Mouse (Mus musculus): Measurements from ENCODE around the gene Slc38a3. TPM values are rescaled to one million over a fixed set of nuclear protein-coding genes. Genes with fewer than 3 reads are reported as not detected.

Gene Slc38a3
- polyA plus RNA-seq, 1 experiment from 2014 or later = 2.8 TPM

GRCm38 (mm10) chr9:107601275-107601674 is 68.1 kb downstream of the Slc38a3 start:
- Histone ChIP-seq H3K4me1 (ENCODE audit: control insufficient read depth, insufficient read depth, low read length) (peaks cover 34% of the 10 kb centered on the region), H3K4me3 (ENCODE audit: low read depth, low read length) (no peak overlapping the region), H3K9me3 (replicated peaks; ENCODE audit: control insufficient read depth, low read length) (no peaks in the 10 kb centered on the region), H3K27me3 (ENCODE audit: control insufficient read depth, insufficient read depth, low read length) (peaks cover 38% of the 10 kb centered on the region), H3K36me3 (ENCODE audit: control insufficient read depth, insufficient read depth, low read length) (no peaks in the 10 kb centered on the region), H3K27ac (ENCODE audit: low read depth, low read length) (no peak overlapping the region), H3K4me2 (no peak overlapping the region), H3K9ac (ENCODE audit: low read depth, low read length) (no peak overlapping the region)
- ATAC-seq (replicated peaks; ENCODE audit: insufficient number of reproducible peaks, low FRiP score, low TSS enrichment) = no peak
- 84% methylated on average over 11 of the region's 11 CpGs for WGBS (ENCODE audit: insufficient replicate concordance)

GRCm38 (mm10) chr9:107600745-107601144 is 68.6 kb downstream of the Slc38a3 start:
- 73% methylated on average over 12 of the region's 12 CpGs for WGBS (ENCODE audit: insufficient replicate concordance)
- ATAC-seq (replicated peaks; ENCODE audit: insufficient number of reproducible peaks, low FRiP score, low TSS enrichment) = no peak
- H3K36me3 ChIP-seq (ENCODE audit: control insufficient read depth, insufficient read depth, low read length) = no peaks in the 10 kb centered on the region
- no peak overlapping the region for H3K27ac ChIP-seq (ENCODE audit: low read depth, low read length)
- peaks cover 39% of the 10 kb centered on the region for H3K4me1 ChIP-seq (ENCODE audit: control insufficient read depth, insufficient read depth, low read length)
- no peaks in the 10 kb centered on the region for H3K9me3 ChIP-seq (replicated peaks; ENCODE audit: control insufficient read depth, low read length)
- H3K4me2 ChIP-seq = no peak overlapping the region
- no peak overlapping the region for H3K4me3 ChIP-seq (ENCODE audit: low read depth, low read length)
- H3K9ac ChIP-seq (ENCODE audit: low read depth, low read length) = no peak overlapping the region
- H3K27me3 ChIP-seq (ENCODE audit: control insufficient read depth, insufficient read depth, low read length) = peaks cover 36% of the 10 kb centered on the region

Other genes with a start within 250 kb of the Slc38a3 start
- 37.0 and 40.6 TPM in 2 replicates for gene Tmem115, start 135.6 kb downstream of the Slc38a3 start, polyA plus RNA-seq (2014; fragmentation: Nextera tagmentation; extraction: Ambion mirVana)
- 16.6 and 21.9 TPM in 2 replicates for gene Cyb561d2, start 127.3 kb downstream of the Slc38a3 start, polyA plus RNA-seq (2014; fragmentation: Nextera tagmentation; extraction: Ambion mirVana)
- 26.8 TPM in 2 replicates for gene Nprl2, start 127.3 kb downstream of the Slc38a3 start, polyA plus RNA-seq (2014; fragmentation: Nextera tagmentation; extraction: Ambion mirVana)
- not detected in 2 replicates for gene Zmynd10, start 122.2 kb downstream of the Slc38a3 start, polyA plus RNA-seq (2014; fragmentation: Nextera tagmentation; extraction: Ambion mirVana)
- gene Rassf1, start 118.0 kb downstream of the Slc38a3 start, polyA plus RNA-seq (2014; fragmentation: Nextera tagmentation; extraction: Ambion mirVana) = 38.9 and 45.7 TPM in 2 replicates
- 60.4 and 63.3 TPM in 2 replicates for gene Tusc2, start 106.3 kb downstream of the Slc38a3 start, polyA plus RNA-seq (2014; fragmentation: Nextera tagmentation; extraction: Ambion mirVana)
- gene Hyal2, start 101.6 kb downstream of the Slc38a3 start, polyA plus RNA-seq (2014; fragmentation: Nextera tagmentation; extraction: Ambion mirVana) = 105 and 117 TPM in 2 replicates
- gene Hyal1, start 92.6 kb downstream of the Slc38a3 start, polyA plus RNA-seq (2014; fragmentation: Nextera tagmentation; extraction: Ambion mirVana) = 3.4 and 3.5 TPM in 2 replicates
- 12.2 and 15.2 TPM in 2 replicates for gene Naa80, start 90.6 kb downstream of the Slc38a3 start, polyA plus RNA-seq (2014; fragmentation: Nextera tagmentation; extraction: Ambion mirVana)
- 0.14 and 0.33 TPM in 2 replicates for gene Hyal3, start 88.7 kb downstream of the Slc38a3 start, polyA plus RNA-seq (2014; fragmentation: Nextera tagmentation; extraction: Ambion mirVana)
- gene Ifrd2, start 81.9 kb downstream of the Slc38a3 start, polyA plus RNA-seq (2014; fragmentation: Nextera tagmentation; extraction: Ambion mirVana) = 57.5 and 59.1 TPM in 2 replicates
- 5.1 and 5.3 TPM in 2 replicates for gene Sema3b, start 60.3 kb downstream of the Slc38a3 start, polyA plus RNA-seq (2014; fragmentation: Nextera tagmentation; extraction: Ambion mirVana)
- gene Gnai2, start 34.2 kb downstream of the Slc38a3 start, polyA plus RNA-seq (2014; fragmentation: Nextera tagmentation; extraction: Ambion mirVana) = 308 and 316 TPM in 2 replicates
- 0.42 and 1.2 TPM in 2 replicates for gene Gnat1, start 10.2 kb upstream of the Slc38a3 start, polyA plus RNA-seq (2014; fragmentation: Nextera tagmentation; extraction: Ambion mirVana)
- gene Sema3f, start 40.9 kb upstream of the Slc38a3 start, polyA plus RNA-seq (2014; fragmentation: Nextera tagmentation; extraction: Ambion mirVana) = 4.6 and 5.8 TPM in 2 replicates
- 113 and 135 TPM in 2 replicates for gene Rbm5, start 101.5 kb upstream of the Slc38a3 start, polyA plus RNA-seq (2014; fragmentation: Nextera tagmentation; extraction: Ambion mirVana)
- gene Rbm6, start 203.7 kb upstream of the Slc38a3 start, polyA plus RNA-seq (2014; fragmentation: Nextera tagmentation; extraction: Ambion mirVana) = 46.0 and 51.3 TPM in 2 replicates
- 9.6 and 11.9 TPM in 2 replicates for gene Mon1a, start 218.6 kb upstream of the Slc38a3 start, polyA plus RNA-seq (2014; fragmentation: Nextera tagmentation; extraction: Ambion mirVana)
- 1.3 and 1.6 TPM in 2 replicates for gene Mst1r, start 237.3 kb upstream of the Slc38a3 start, polyA plus RNA-seq (2014; fragmentation: Nextera tagmentation; extraction: Ambion mirVana)